Mouse (Mus musculus): ENCODE measurements at regions not wholly inside any gene's neighbourhood (a gene's known extent, or its start where the extent isn't known, plus 50 kb on each side); places are given as distances from the start of the nearest gene placed in this dataset.

- no peak for TF ChIP-seq POLR2A (IDR thresholded peaks at IDR 0.05; ENCODE audit: borderline replicate concordance, low read depth, low read length)
- no peak for TF ChIP-seq CTCF (IDR thresholded peaks at IDR 0.05; ENCODE audit: low read depth, low read length)
Measured at GRCm38 (mm10) chr13:101237035-101237434, 403.8 kb upstream of the Slc30a5 start.

Data from bone marrow macrophage, adult 2 months (primary cell).